Mouse (Mus musculus) midbrain, postnatal 0 days (tissue): ENCODE data around the gene Bckdk. TPM values are rescaled to one million over a fixed set of nuclear protein-coding genes. Genes with fewer than 3 reads are reported as not detected.

Source experiments
- ATAC-seq: fragments of 200-750 bp; cut with Nextera tagmentation; 2 replicates; pipeline ENCODE4 v1.8.0; 2017; ENCODE audit warnings: moderate number of reproducible peaks, mild to moderate bottlenecking, moderate TSS enrichment, moderate library complexity; ENCODE audit not compliant: low FRiP score
- DNase-seq: peaks from one replicate; pipeline ENCODE4 v3.0.0-alpha.2; 2015; ENCODE audit warnings: low spot score
- H3K27ac ChIP-seq: fragments of 300-500 bp; sonication (generic); 2 replicates; pipeline ENCODE4 v1.5.1; 2014; ENCODE audit warnings: low read depth, mild to moderate bottlenecking, low read length, mixed read lengths
- H3K27me3 ChIP-seq: fragments of 300-500 bp; sonication (generic); 2 replicates; pipeline ENCODE4 v1.6.1; 2014; ENCODE audit warnings: low read length, control low read depth, mixed read lengths; ENCODE audit not compliant: insufficient read depth
- H3K36me3 ChIP-seq: fragments of 300-500 bp; sonication (generic); 2 replicates; pipeline ENCODE4 v1.6.1; 2014; ENCODE audit warnings: low read length, control low read depth, mixed read lengths; ENCODE audit not compliant: insufficient read depth
- H3K4me1 ChIP-seq: fragments of 300-500 bp; sonication (generic); 2 replicates; pipeline ENCODE4 v1.6.1; 2014; ENCODE audit warnings: mild to moderate bottlenecking, control low read depth, antibody characterized with exemption, low read length, mixed read lengths; ENCODE audit not compliant: insufficient read depth
- H3K4me2 ChIP-seq: fragments of 300-500 bp; sonication (generic); 2 replicates; pipeline ENCODE4 v1.6.1; 2014; ENCODE audit warnings: low read depth, mild to moderate bottlenecking, low read length, mixed read lengths; ENCODE audit not compliant: poor library complexity, severe bottlenecking
- H3K4me3 ChIP-seq: fragments of 300-500 bp; sonication (generic); 2 replicates; pipeline ENCODE4 v1.5.1; 2014; ENCODE audit warnings: low read depth, mild to moderate bottlenecking, low read length, moderate library complexity
- H3K9ac ChIP-seq: fragments of 300-500 bp; sonication (generic); replicated peaks from 2 replicates; pipeline ENCODE4 v1.6.1; 2014; ENCODE audit warnings: mild to moderate bottlenecking, low read length, moderate library complexity, mixed read lengths; ENCODE audit not compliant: poor library complexity, severe bottlenecking
- H3K9me3 ChIP-seq: fragments of 300-500 bp; sonication (generic); 2 replicates; pipeline ENCODE4 v1.6.1; 2016; ENCODE audit warnings: low read length, control low read depth
- CTCF ChIP-seq: IDR thresholded peaks from 2 replicates; pipeline ENCODE4 v1.5.1; 2016; ENCODE audit warnings: antibody characterized with exemption, mild to moderate bottlenecking
- WGBS: fragments of 180-500 bp; shearing (Covaris S2); extraction: QIAGEN DNeasy Blood & Tissue Kit; methylation state at CpG from one replicate; pipeline ENCODE4 v1.1.7; 2014; 5-methylcytosine and 5-hydroxymethylcytosine counted together
- polyA plus RNA-seq: library from polyadenylated mRNA; unstranded; fragments of >200 nt; fragmentation: Nextera tagmentation; extraction: Ambion mirVana; gene quantifications from 2 replicates; pipeline ENCODE4 v1.2.1, GENCODE M21; 2015
- total RNA-seq: library from RNA; depleted of rRNA; stranded (reverse); fragments of >200 nt; gene quantifications from 2 replicates; pipeline ENCODE4 v1.2.3, GENCODE M21; 2014

The Bckdk gene
- total and polyA plus RNA-seq, 2 experiments from 2014 or later, result 52.7 to 77.7 TPM

DNA sequence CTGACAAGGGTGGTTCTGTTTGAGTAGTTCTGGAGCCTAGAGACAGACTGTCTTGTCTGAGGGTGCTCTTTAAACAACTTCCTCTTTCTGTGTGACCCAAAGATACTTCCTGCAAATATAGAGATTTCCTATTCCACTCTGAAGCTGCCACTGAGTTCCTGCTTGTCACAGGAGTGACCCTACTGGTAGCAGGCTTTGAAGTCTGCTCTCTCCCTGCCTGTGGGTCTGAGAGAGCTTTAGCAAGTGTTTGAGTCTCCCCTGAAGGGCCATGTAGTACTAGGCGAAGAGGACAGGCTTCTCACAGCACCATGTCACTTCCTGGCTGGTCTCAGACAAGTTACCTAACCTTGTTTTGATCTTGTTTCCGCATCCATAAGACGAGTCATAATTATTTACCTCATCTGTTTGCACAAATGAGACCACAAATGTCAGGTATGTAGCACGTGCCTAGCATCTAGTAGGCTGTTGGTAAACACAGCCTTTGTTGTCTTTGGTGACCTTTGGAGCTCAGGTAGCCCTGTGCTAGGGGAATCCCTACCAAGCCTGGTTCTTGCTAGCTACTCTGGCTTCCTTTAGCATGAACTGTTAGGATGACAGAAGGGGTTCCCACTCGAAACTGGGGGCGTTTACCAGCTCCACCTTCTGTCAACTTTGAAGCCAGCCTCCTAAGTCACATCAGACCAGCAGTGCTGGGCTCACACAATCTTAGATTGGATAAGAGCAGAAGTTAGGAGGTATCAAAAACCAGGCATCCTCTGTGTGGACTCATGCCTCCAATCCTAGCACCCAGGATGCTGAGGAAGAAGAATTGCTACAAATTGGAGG lies 18.8 kb downstream of the Bckdk start:
- H3K9me3 ChIP-seq, result no peaks in the 10 kb centered on the region
- no peak overlapping the region for H3K9ac ChIP-seq
- no peak for DNase-seq
- no peak for TF ChIP-seq CTCF
- peaks cover 38% of the 10 kb centered on the region for H3K36me3 ChIP-seq
- no peak for ATAC-seq
- no peak overlapping the region for H3K27ac ChIP-seq
- no peaks in the 10 kb centered on the region for H3K4me1 ChIP-seq
- no peak overlapping the region for H3K4me2 ChIP-seq
- no peak overlapping the region for H3K4me3 ChIP-seq
- no peaks in the 10 kb centered on the region for H3K27me3 ChIP-seq
- 79% methylated on average over 6 of the region's 6 CpGs for WGBS

DNA sequence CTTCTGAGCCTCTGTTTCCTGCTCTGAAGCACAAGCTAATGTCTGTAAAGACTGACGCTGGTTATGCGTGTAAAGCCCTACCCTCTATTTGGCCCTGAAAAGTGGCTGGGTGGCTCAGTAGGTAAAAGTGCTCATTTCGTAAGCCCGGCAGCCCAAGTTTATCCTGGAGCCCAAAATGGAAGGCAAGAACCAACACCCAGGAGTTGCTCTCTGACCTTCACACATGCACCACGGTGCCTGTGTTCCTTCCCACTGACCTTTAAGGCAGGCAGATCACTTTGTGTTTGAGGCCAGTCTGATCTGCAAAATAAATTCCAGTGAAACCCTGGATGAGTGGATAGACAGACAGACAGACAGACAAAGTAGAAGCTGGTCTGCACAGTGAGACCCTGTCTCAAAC lies 19.8 kb downstream of the Bckdk start:
- no peaks in the 10 kb centered on the region for H3K4me1 ChIP-seq
- no peak overlapping the region for H3K4me2 ChIP-seq
- 0 out of 2 replicates have a peak, but pooled peaks cover 2% of the 10 kb centered on the region for H3K27me3 ChIP-seq
- no peak for ATAC-seq
- WGBS, result 92% methylated on average over 5 of the region's 5 CpGs
- no peak overlapping the region for H3K27ac ChIP-seq
- H3K36me3 ChIP-seq, result peaks cover 38% of the 10 kb centered on the region
- no peaks in the 10 kb centered on the region for H3K9me3 ChIP-seq
- no peak overlapping the region for H3K9ac ChIP-seq
- no peak for TF ChIP-seq CTCF
- no peak overlapping the region for H3K4me3 ChIP-seq
- no peak for DNase-seq

DNA sequence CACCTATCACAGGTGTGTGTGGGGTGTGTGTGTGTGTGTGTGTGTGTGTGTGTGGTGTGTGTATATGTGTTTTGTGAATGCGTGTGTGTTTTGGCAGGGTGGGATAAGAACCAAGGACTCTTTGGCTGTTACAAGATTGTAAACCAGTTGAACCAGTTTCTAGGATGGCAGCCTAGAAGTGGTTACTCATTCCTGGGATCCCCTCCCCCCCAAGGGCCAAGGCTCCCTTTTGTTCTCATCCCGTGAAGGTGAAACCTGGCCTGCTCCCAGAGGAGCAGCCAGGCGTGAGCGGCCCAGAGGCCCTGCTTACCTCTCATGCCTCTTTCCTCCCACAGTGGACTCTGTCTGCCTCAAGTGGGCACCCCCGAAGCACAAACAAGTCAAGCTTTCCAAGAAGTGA lies 21.4 kb downstream of the Bckdk start:
- Histone ChIP-seq H3K36me3 (peaks cover 38% of the 10 kb centered on the region), H3K27ac (no peak overlapping the region), H3K4me3 (no peak overlapping the region), H3K9ac (no peak overlapping the region), H3K4me1 (no peaks in the 10 kb centered on the region), H3K4me2 (no peak overlapping the region), H3K27me3 (peaks cover 11% of the 10 kb centered on the region; the same call in 1 of the 2 replicates), H3K9me3 (no peaks in the 10 kb centered on the region)
- 70% methylated on average over 5 of the region's 5 CpGs for WGBS
- ATAC-seq, result no peak
- DNase-seq, result no peak
- no peak for TF ChIP-seq CTCF

DNA sequence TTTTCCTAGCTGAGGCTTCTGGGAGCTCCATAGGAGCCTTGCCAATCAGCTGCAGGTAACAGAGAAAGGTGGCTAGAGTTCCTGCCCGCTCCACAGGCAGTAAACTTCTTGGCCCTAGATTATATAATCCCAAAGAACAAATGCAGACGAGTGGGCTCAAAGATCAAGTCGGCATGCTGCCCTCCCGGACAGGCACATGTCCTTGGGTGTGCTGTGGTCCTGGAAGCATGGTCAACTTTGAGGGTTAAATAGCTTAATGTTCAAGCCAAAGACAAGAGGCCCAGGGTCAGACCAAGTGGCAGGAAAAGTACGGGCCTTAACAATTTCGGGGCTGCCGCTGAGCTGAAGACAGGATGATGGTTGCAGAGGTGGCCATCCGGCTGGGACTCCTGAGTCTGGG lies 22.2 kb downstream of the Bckdk start:
- ATAC-seq, result no peak
- Histone ChIP-seq H3K36me3 (peaks cover 33% of the 10 kb centered on the region), H3K9ac (no peak overlapping the region)

DNA sequence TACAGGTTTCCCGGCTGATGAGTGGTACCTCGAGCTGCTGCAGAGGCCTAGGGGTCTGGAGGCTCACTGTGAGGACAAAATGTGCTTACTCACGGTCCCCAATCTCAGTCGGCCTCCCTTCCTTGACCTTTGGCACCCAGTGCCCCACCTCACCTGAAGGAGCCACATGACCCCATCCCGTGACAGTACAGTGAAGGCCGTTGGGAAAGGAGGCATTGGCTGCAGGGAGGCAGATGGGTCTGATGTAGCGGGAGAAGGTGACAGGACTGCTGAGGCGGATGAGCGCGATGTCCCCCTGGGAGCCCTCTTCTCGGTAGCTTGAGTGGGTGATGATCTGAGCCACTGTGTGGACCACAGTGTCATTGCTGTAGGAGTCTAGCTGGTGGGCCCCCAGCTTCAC lies 23.0 kb downstream of the Bckdk start:
- Histone ChIP-seq H3K4me2 (no peak overlapping the region), H3K4me3 (no peak overlapping the region), H3K27me3 (peaks cover 11% of the 10 kb centered on the region; the same call in 1 of the 2 replicates), H3K9ac (no peak overlapping the region), H3K27ac (no peak overlapping the region), H3K36me3 (peaks cover 32% of the 10 kb centered on the region), H3K4me1 (no peaks in the 10 kb centered on the region), H3K9me3 (no peaks in the 10 kb centered on the region)
- TF ChIP-seq CTCF, result no peak
- ATAC-seq, result no peak
- no peak for DNase-seq
- WGBS, result 90% methylated on average over 11 of the region's 11 CpGs

More for the DNA sequence above, 22.2 kb downstream of the Bckdk start:
- no peak for TF ChIP-seq CTCF
- 91% methylated on average over 8 of the region's 8 CpGs for WGBS
- no peaks in the 10 kb centered on the region for H3K9me3 ChIP-seq
- no peak overlapping the region for H3K4me2 ChIP-seq
- no peak overlapping the region for H3K4me3 ChIP-seq
- peaks cover 11% of the 10 kb centered on the region; the same call in 1 of the 2 replicates for H3K27me3 ChIP-seq
- no peak overlapping the region for H3K27ac ChIP-seq
- DNase-seq, result no peak
- no peaks in the 10 kb centered on the region for H3K4me1 ChIP-seq

DNA sequence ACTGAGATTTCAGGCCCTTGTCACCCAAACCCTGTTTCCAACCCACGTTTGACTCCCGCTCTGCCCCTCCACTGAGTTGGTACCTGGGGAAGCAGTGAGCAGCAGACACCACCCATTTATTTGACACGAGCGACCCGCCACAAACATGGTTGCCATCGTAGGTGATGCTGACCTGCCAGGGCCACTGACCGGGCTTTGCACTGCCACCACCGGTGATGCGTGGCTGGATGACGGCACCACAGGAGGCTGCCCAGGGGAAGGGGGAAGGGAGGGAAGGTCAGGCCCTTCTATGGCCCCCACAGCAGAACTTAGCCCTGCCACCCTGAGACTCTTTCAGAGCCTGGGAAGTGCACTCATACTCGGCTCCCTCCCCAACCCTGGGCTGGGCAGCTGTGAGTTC lies 23.8 kb downstream of the Bckdk start:
- TF ChIP-seq CTCF, result no peak
- H3K27me3 ChIP-seq, result peaks cover 11% of the 10 kb centered on the region; the same call in 1 of the 2 replicates
- 80% methylated on average over 11 of the region's 11 CpGs for WGBS
- H3K36me3 ChIP-seq, result peaks cover 25% of the 10 kb centered on the region
- H3K27ac ChIP-seq, result no peak overlapping the region
- no peak overlapping the region for H3K4me3 ChIP-seq
- no peaks in the 10 kb centered on the region for H3K9me3 ChIP-seq
- H3K4me2 ChIP-seq, result no peak overlapping the region
- H3K9ac ChIP-seq, result no peak overlapping the region
- ATAC-seq, result no peak
- H3K4me1 ChIP-seq, result no peaks in the 10 kb centered on the region
- DNase-seq, result no peak
